Mouse (Mus musculus) cerebellum, adult 9-11 months (tissue): ENCODE measurements at regions not wholly inside any gene's neighbourhood (a gene's known extent, or its start where the extent isn't known, plus 50 kb on each side); places are given as distances from the start of the nearest gene placed in this dataset.

Experiments
- DNase-seq: peaks from one replicate; pipeline ENCODE4 v3.0.0; 2022

- DNase-seq = no peak
Measured at GRCm38 (mm10) chr12:56402137-56402536, 56.4 kb upstream of the Mbip start.
